Mouse (Mus musculus) liver, postnatal 0 days (tissue): ENCODE results near the gene Tusc1.

Source experiments
- CTCF ChIP-seq: sonication (generic); IDR thresholded peaks from 2 replicates; pipeline ENCODE4 v1.5.1; 2016; ENCODE audit warnings: antibody characterized with exemption, low read depth
- EP300 ChIP-seq: IDR thresholded peaks from 2 replicates; pipeline ENCODE4 v1.6.1; 2016; ENCODE audit warnings: antibody characterized with exemption, low read depth, mild to moderate bottlenecking

- no peak for TF ChIP-seq CTCF
- no peak for TF ChIP-seq EP300
Measured at GRCm38 (mm10) chr4:93344357-93344756, 9.0 kb upstream of the Tusc1 start.
